Comparison of ENCODE assay signal across 10 mouse cellular contexts in genomic region chr12:85256074-85256751, GRCm38 (mm10). TPM values are rescaled to one million over a fixed set of nuclear protein-coding genes. Genes with fewer than 3 reads are reported as not detected.
DNase-seq lines count a peak whose midpoint lies in the region; ATAC-seq and TF ChIP-seq lines count a peak whose summit lies in the region.
"Had no signal": no experiment of that assay in that cellular context is flagged by ENCODE, and none has a peak within 500 bp of the region (broad histone marks: within the 10 kb centered on the region; RNA-seq: fewer than 3 reads in every experiment).

No protein-coding gene starts in this region.

- H3K4me2 ChIP-seq in heart, embryonic 11.5 days = no peak overlapping the region
- no peak overlapping the region for H3K4me2 ChIP-seq in stomach, embryonic 14.5 days (replicated peaks; ENCODE audit: low read depth, low read length)
- no peak overlapping the region for H3K4me2 ChIP-seq in stomach, postnatal 0 days (replicated peaks; ENCODE audit: low read depth)
- H3K4me2 ChIP-seq in stomach, embryonic 16.5 days (ENCODE audit: low read depth, low read length) = no peak overlapping the region
- H3K4me2 ChIP-seq: liver, embryonic 15.5 days had no signal

- no peak overlapping the region for H3K4me3 ChIP-seq in heart, embryonic 11.5 days (ENCODE audit: low read depth, low read length)
- no peak overlapping the region for H3K4me3 ChIP-seq in stomach, embryonic 14.5 days (ENCODE audit: low read depth, low read length)
- no peak overlapping the region for H3K4me3 ChIP-seq in stomach, postnatal 0 days (ENCODE audit: low read depth, low read length)
- no peak overlapping the region for H3K4me3 ChIP-seq in limb, embryonic 10.5 days
- H3K4me3 ChIP-seq in stomach, embryonic 16.5 days (replicated peaks; ENCODE audit: low read length) = no peak overlapping the region
- H3K4me3 ChIP-seq in forebrain, embryonic 10.5 days = no peak overlapping the region
- H3K4me3 ChIP-seq: liver, embryonic 15.5 days had no signal

- H3K9ac ChIP-seq in heart, embryonic 11.5 days (ENCODE audit: low read depth, low read length) = no peak overlapping the region
- H3K9ac ChIP-seq in stomach, embryonic 14.5 days (replicated peaks; ENCODE audit: low read depth, low read length) = no peak overlapping the region
- no peak overlapping the region for H3K9ac ChIP-seq in stomach, postnatal 0 days (ENCODE audit: low read length)
- 0 out of 2 replicates have a peak overlapping the region, but pooled peaks have one; percentile 9 for H3K9ac ChIP-seq in stomach, embryonic 16.5 days (ENCODE audit: low read length)
- H3K9ac ChIP-seq: liver, embryonic 15.5 days had no signal

- no peak for TF ChIP-seq CTCF in stomach, postnatal 0 days (IDR thresholded peaks at IDR 0.05; ENCODE audit: low read depth)

- ATAC-seq in heart, embryonic 11.5 days (replicated peaks; ENCODE audit: insufficient number of reproducible peaks, low FRiP score, low TSS enrichment) = no peak
- no peak for ATAC-seq in stomach, embryonic 14.5 days (ENCODE audit: insufficient number of reproducible peaks, insufficient read depth, low FRiP score, low read depth)
- ATAC-seq in stomach, postnatal 0 days (ENCODE audit: low FRiP score, low TSS enrichment) = no peak
- ATAC-seq in stomach, embryonic 16.5 days (ENCODE audit: insufficient read depth, low FRiP score) = no peak
- ATAC-seq: hindbrain, postnatal 0 days had no signal

- H3K27ac ChIP-seq in heart, embryonic 11.5 days (ENCODE audit: low read depth, low read length) = peak overlapping the region; percentile 74
- H3K27ac ChIP-seq in stomach, embryonic 14.5 days (ENCODE audit: low read length) = peak overlapping the region; percentile 10; the same call in 1 of the 2 replicates
- H3K27ac ChIP-seq in stomach, postnatal 0 days (replicated peaks) = no peak overlapping the region
- peak overlapping the region; percentile 46; the same call in 1 of the 2 replicates for H3K27ac ChIP-seq in limb, embryonic 10.5 days
- H3K27ac ChIP-seq in stomach, embryonic 16.5 days (ENCODE audit: low read length) = no peak overlapping the region
- no peak overlapping the region for H3K27ac ChIP-seq in forebrain, embryonic 10.5 days
- H3K27ac ChIP-seq: hindbrain, postnatal 0 days had no signal

- H3K27me3 ChIP-seq in heart, embryonic 11.5 days (ENCODE audit: control insufficient read depth, insufficient read depth, low read length) = no peaks in the 10 kb centered on the region
- H3K27me3 ChIP-seq in stomach, embryonic 14.5 days (ENCODE audit: control insufficient read depth, insufficient read depth, low read length) = no peaks in the 10 kb centered on the region
- H3K27me3 ChIP-seq in stomach, postnatal 0 days (ENCODE audit: control insufficient read depth, insufficient read depth, low read length) = no peaks in the 10 kb centered on the region
- H3K27me3 ChIP-seq in limb, embryonic 10.5 days (ENCODE audit: low read depth, poor library complexity, severe bottlenecking) = no peaks in the 10 kb centered on the region
- no peaks in the 10 kb centered on the region for H3K27me3 ChIP-seq in stomach, embryonic 16.5 days (ENCODE audit: control insufficient read depth, insufficient read depth, low read length)
- no peaks in the 10 kb centered on the region for H3K27me3 ChIP-seq in forebrain, embryonic 10.5 days (ENCODE audit: poor library complexity, severe bottlenecking)
- H3K27me3 ChIP-seq: liver, embryonic 15.5 days had no signal

- DNase-seq in heart, adult 18-20 months = no peak
- DNase-seq in stomach, postnatal 0 days (ENCODE audit: low spot score) = no peak
- no peak for DNase-seq in limb, embryonic 10.5 days (ENCODE audit: low spot score)
- DNase-seq in forebrain, embryonic 10.5 days (ENCODE audit: extremely low spot score, low spot score) = no peak
- no peak for DNase-seq in thymus, postnatal 0 days (ENCODE audit: low spot score)

- H3K9me3 ChIP-seq in heart, embryonic 11.5 days (replicated peaks; ENCODE audit: control insufficient read depth, low read length) = no peaks in the 10 kb centered on the region
- no peaks in the 10 kb centered on the region for H3K9me3 ChIP-seq in stomach, embryonic 14.5 days (ENCODE audit: control insufficient read depth, low read depth, low read length)
- H3K9me3 ChIP-seq in stomach, postnatal 0 days (ENCODE audit: control insufficient read depth, low read length) = no peaks in the 10 kb centered on the region
- H3K9me3 ChIP-seq in limb, embryonic 10.5 days (replicated peaks) = no peaks in the 10 kb centered on the region
- no peaks in the 10 kb centered on the region for H3K9me3 ChIP-seq in stomach, embryonic 16.5 days (replicated peaks; ENCODE audit: control insufficient read depth, low read length)
- no peaks in the 10 kb centered on the region for H3K9me3 ChIP-seq in forebrain, embryonic 10.5 days
- H3K9me3 ChIP-seq: liver, embryonic 15.5 days had no signal

- no peak for TF ChIP-seq EP300 in stomach, postnatal 0 days (optimal IDR thresholded peaks at IDR 0.05)

- 62% methylated on average over 7 of the region's 7 CpGs for WGBS in heart, embryonic 11.5 days (ENCODE audit: insufficient replicate concordance)
- 58% methylated on average over 7 of the region's 7 CpGs for WGBS in stomach, embryonic 14.5 days
- WGBS in stomach, postnatal 0 days = 59% methylated on average over 7 of the region's 7 CpGs
- WGBS in limb, embryonic 10.5 days = 72% methylated on average over 7 of the region's 7 CpGs
- WGBS in stomach, embryonic 16.5 days = 61% methylated on average over 7 of the region's 7 CpGs
- 78% methylated on average over 7 of the region's 7 CpGs for WGBS in forebrain, embryonic 10.5 days

- H3K36me3 ChIP-seq in heart, embryonic 11.5 days (ENCODE audit: control insufficient read depth, insufficient read depth, low read length) = no peaks in the 10 kb centered on the region
- no peaks in the 10 kb centered on the region for H3K36me3 ChIP-seq in stomach, embryonic 14.5 days (ENCODE audit: control insufficient read depth, insufficient read depth, low read length)
- no peaks in the 10 kb centered on the region for H3K36me3 ChIP-seq in stomach, postnatal 0 days (ENCODE audit: control insufficient read depth, insufficient read depth, low read length)
- H3K36me3 ChIP-seq in limb, embryonic 10.5 days = no peaks in the 10 kb centered on the region; the same call in 1 of the 2 replicates
- H3K36me3 ChIP-seq in stomach, embryonic 16.5 days (ENCODE audit: control insufficient read depth, insufficient read depth, low read length) = no peaks in the 10 kb centered on the region
- peaks cover 5% of the 10 kb centered on the region; the same call in 1 of the 2 replicates for H3K36me3 ChIP-seq in forebrain, embryonic 10.5 days (replicated peaks)
- H3K36me3 ChIP-seq: liver, embryonic 15.5 days had no signal

- no peaks in the 10 kb centered on the region for H3K4me1 ChIP-seq in heart, embryonic 11.5 days (ENCODE audit: control insufficient read depth, insufficient read depth, low read length)
- H3K4me1 ChIP-seq in stomach, embryonic 14.5 days (ENCODE audit: control insufficient read depth, insufficient read depth, low read length) = peaks cover 2% of the 10 kb centered on the region; the same call in 1 of the 2 replicates
- no peaks in the 10 kb centered on the region for H3K4me1 ChIP-seq in stomach, postnatal 0 days (replicated peaks; ENCODE audit: control insufficient read depth, insufficient read depth)
- H3K4me1 ChIP-seq in limb, embryonic 10.5 days = peaks cover 15% of the 10 kb centered on the region
- 0 out of 2 replicates have a peak, but pooled peaks cover 6% of the 10 kb centered on the region for H3K4me1 ChIP-seq in stomach, embryonic 16.5 days (ENCODE audit: control insufficient read depth, insufficient read depth, low read length)
- H3K4me1 ChIP-seq in forebrain, embryonic 10.5 days = no peaks in the 10 kb centered on the region

RNA-seq across cellular contexts. Expression of gene Mlh3, which starts 14.2 kb away (rescaled TPM):
- polyA plus RNA-seq in heart, embryonic 11.5 days (2014; fragmentation: Nextera tagmentation; extraction: Ambion mirVana) = 6.7 and 8.3 TPM in 2 replicates
- total RNA-seq in heart, adult 18-20 months (2021) = 1 to 10 TPM; 7.9 to 9.5 TPM
- polyA plus RNA-seq in stomach, embryonic 14.5 days (2014; fragmentation: Nextera tagmentation; extraction: Ambion mirVana) = 9.0 and 9.8 TPM in 2 replicates
- polyA plus RNA-seq in stomach, postnatal 0 days (2015; fragmentation: Nextera tagmentation; extraction: Ambion mirVana) = 3.0 and 3.2 TPM in 2 replicates
- 7.0 and 8.2 TPM in 2 replicates for polyA plus RNA-seq in limb, embryonic 10.5 days (2016; fragmentation: Nextera tagmentation; extraction: Ambion mirVana)
- polyA plus RNA-seq in stomach, embryonic 16.5 days (2015; fragmentation: Nextera tagmentation; extraction: Ambion mirVana) = 6.6 and 8.4 TPM in 2 replicates
- 8.7 and 9.4 TPM in 2 replicates for polyA plus RNA-seq in forebrain, embryonic 10.5 days (2016; fragmentation: Nextera tagmentation; extraction: Ambion mirVana)
- 6.8 and 7.1 TPM in 2 replicates for polyA plus RNA-seq in thymus, postnatal 0 days (2015; fragmentation: Nextera tagmentation; extraction: Ambion mirVana)

RNA-seq across cellular contexts. Expression of gene Acyp1, which starts 32.0 kb away (rescaled TPM):
- polyA plus RNA-seq in heart, embryonic 11.5 days (2014; fragmentation: Nextera tagmentation; extraction: Ambion mirVana) = 68.6 and 70.6 TPM in 2 replicates
- 10 to 100 TPM; 20.5 to 25.2 TPM for total RNA-seq in heart, adult 18-20 months (2021)
- 45.2 and 56.8 TPM in 2 replicates for polyA plus RNA-seq in stomach, embryonic 14.5 days (2014; fragmentation: Nextera tagmentation; extraction: Ambion mirVana)
- polyA plus RNA-seq in stomach, postnatal 0 days (2015; fragmentation: Nextera tagmentation; extraction: Ambion mirVana) = 33.6 and 35.9 TPM in 2 replicates
- polyA plus RNA-seq in limb, embryonic 10.5 days (2016; fragmentation: Nextera tagmentation; extraction: Ambion mirVana) = 47.2 and 54.2 TPM in 2 replicates
- polyA plus RNA-seq in stomach, embryonic 16.5 days (2015; fragmentation: Nextera tagmentation; extraction: Ambion mirVana) = 39.5 and 50.6 TPM in 2 replicates
- 50.7 and 53.4 TPM in 2 replicates for polyA plus RNA-seq in forebrain, embryonic 10.5 days (2016; fragmentation: Nextera tagmentation; extraction: Ambion mirVana)
- 122 and 136 TPM in 2 replicates for polyA plus RNA-seq in thymus, postnatal 0 days (2015; fragmentation: Nextera tagmentation; extraction: Ambion mirVana)

RNA-seq across cellular contexts. Expression of gene Zc2hc1c, which starts 32.2 kb away (rescaled TPM):
- polyA plus RNA-seq in heart, embryonic 11.5 days (2014; fragmentation: Nextera tagmentation; extraction: Ambion mirVana) = 0.69 and 0.93 TPM in 2 replicates
- 1 to 10 TPM; 1.7 to 2.3 TPM for total RNA-seq in heart, adult 18-20 months (2021)
- polyA plus RNA-seq in stomach, embryonic 14.5 days (2014; fragmentation: Nextera tagmentation; extraction: Ambion mirVana) = 2.0 and 2.8 TPM in 2 replicates
- 0.76 and 0.93 TPM in 2 replicates for polyA plus RNA-seq in stomach, postnatal 0 days (2015; fragmentation: Nextera tagmentation; extraction: Ambion mirVana)
- polyA plus RNA-seq in limb, embryonic 10.5 days (2016; fragmentation: Nextera tagmentation; extraction: Ambion mirVana) = 0.68 and 0.91 TPM in 2 replicates
- polyA plus RNA-seq in stomach, embryonic 16.5 days (2015; fragmentation: Nextera tagmentation; extraction: Ambion mirVana) = 2.0 and 2.1 TPM in 2 replicates
- 1.3 and 1.7 TPM in 2 replicates for polyA plus RNA-seq in forebrain, embryonic 10.5 days (2016; fragmentation: Nextera tagmentation; extraction: Ambion mirVana)
- 0.23 and 0.29 TPM in 2 replicates for polyA plus RNA-seq in thymus, postnatal 0 days (2015; fragmentation: Nextera tagmentation; extraction: Ambion mirVana)

RNA-seq across cellular contexts. Expression of gene Eif2b2, which starts 36.9 kb away (rescaled TPM):
- polyA plus RNA-seq in heart, embryonic 11.5 days (2014; fragmentation: Nextera tagmentation; extraction: Ambion mirVana) = 60.4 and 60.6 TPM in 2 replicates
- total RNA-seq in heart, adult 18-20 months (2021) = 10 to 100 TPM; 43.5 to 48.3 TPM
- polyA plus RNA-seq in stomach, embryonic 14.5 days (2014; fragmentation: Nextera tagmentation; extraction: Ambion mirVana) = 81.1 and 82.5 TPM in 2 replicates
- 50.8 and 58.7 TPM in 2 replicates for polyA plus RNA-seq in stomach, postnatal 0 days (2015; fragmentation: Nextera tagmentation; extraction: Ambion mirVana)
- 126 and 133 TPM in 2 replicates for polyA plus RNA-seq in limb, embryonic 10.5 days (2016; fragmentation: Nextera tagmentation; extraction: Ambion mirVana)
- polyA plus RNA-seq in stomach, embryonic 16.5 days (2015; fragmentation: Nextera tagmentation; extraction: Ambion mirVana) = 72.9 and 82.5 TPM in 2 replicates
- 123 and 129 TPM in 2 replicates for polyA plus RNA-seq in forebrain, embryonic 10.5 days (2016; fragmentation: Nextera tagmentation; extraction: Ambion mirVana)
- 106 and 110 TPM in 2 replicates for polyA plus RNA-seq in thymus, postnatal 0 days (2015; fragmentation: Nextera tagmentation; extraction: Ambion mirVana)

Comparison
In these comparisons a context has a peak if more than half of its experiments do, and no peak if none do; other contexts are left out.
1. H3K27ac ChIP-seq: peak in heart, embryonic 11.5 days (single experiment), stomach, embryonic 14.5 days (single experiment) and limb, embryonic 10.5 days (single experiment); none in stomach, postnatal 0 days (single experiment), stomach, embryonic 16.5 days (single experiment) and forebrain, embryonic 10.5 days (single experiment).